Mouse (Mus musculus) liver (tissue): ENCODE results near the gene Snx9.

Experiments used
- DNase-seq: peaks from one replicate; pipeline ENCODE4 v3.0.0-alpha.2; 2020; ENCODE audit warnings: mixed read lengths

Gene Snx9

GRCm38 (mm10) chr17:5807847-5808386 is 33.2 kb upstream of the Snx9 start:
- peak; percentile 4 for DNase-seq

- DNase-seq, result no peak
Observed at GRCm38 (mm10) chr17:5813863-5814640, 27.1 kb upstream of the Snx9 start.

DNA sequence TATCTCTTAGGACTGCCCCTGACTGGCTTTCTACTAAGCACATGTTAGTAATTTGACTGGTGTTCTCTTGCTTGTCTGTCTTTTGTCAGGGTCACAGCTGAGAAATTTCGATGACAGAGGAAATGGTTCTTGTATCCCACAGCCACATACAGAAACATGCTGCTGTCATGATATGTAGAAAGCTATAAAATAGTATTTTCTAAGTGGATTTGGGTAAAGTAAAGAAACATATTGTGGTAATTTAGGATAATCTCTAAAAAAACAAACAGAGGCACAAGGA is 26.5 kb upstream of the Snx9 start:
- DNase-seq, result no peak

GRCm38 (mm10) chr17:5817871-5818270 is 23.3 kb upstream of the Snx9 start:
- no peak for DNase-seq

DNA sequence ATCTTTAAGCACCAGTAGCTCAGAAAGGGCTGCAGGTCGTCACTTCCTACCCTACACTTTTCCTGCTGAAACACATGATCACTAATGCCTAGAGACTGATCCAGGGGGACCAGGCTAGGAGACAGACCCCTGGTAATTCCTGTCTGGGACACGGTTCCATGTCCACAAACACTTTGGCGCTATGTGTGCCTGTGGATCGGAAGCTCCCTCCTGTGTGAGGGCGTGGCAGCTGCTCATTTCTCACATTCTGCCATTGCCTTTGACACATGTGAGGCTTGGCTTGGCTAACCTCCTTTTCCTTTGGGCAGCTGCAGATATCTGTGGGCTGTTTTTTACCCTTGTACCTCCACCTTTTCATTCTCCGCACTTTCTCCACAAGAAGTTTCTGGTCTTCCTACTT is 22.0 kb upstream of the Snx9 start:
- DNase-seq, result no peak

GRCm38 (mm10) chr17:5819799-5820201 is 21.3 kb upstream of the Snx9 start:
- no peak for DNase-seq

GRCm38 (mm10) chr17:5822541-5822940 is 18.6 kb upstream of the Snx9 start:
- DNase-seq, result no peak

- no peak for DNase-seq
Observed at GRCm38 (mm10) chr17:5823032-5823431, 18.1 kb upstream of the Snx9 start.

DNA sequence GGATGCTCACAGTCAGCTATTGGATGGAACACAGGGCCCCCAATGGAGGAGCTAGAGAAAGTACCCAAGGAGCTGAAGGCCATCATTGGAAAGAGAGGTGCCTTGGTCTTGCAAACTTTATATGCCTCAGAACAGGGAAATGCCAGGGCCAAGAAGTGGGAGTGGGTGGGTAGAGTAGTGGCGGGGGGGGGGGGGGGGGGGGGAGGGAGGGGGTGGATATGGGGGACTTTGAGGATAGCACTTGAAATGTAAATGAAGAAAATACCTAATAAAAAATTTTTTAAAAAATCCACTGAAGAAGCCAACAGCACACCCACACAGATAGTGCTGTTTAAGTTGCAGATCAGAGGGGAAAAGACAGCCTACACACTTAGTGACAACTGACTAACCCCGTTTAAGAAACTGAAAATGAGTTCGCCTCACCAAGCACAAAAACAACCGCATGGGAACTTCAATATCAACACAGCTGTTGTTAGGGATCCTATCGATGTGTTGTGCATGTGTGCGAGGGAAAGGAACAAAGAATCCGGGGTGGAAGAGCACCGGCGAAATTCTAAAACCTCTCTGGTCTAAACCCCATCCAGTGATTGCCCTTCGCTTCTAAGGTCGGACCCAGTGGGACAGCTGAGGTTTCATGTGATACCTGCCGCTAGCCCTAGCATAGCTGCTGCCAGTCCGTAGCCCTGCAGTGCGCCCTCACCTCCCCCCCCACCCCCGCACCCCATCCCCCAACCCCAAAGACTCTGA is 13.1 kb upstream of the Snx9 start:
- no peak for DNase-seq

DNA sequence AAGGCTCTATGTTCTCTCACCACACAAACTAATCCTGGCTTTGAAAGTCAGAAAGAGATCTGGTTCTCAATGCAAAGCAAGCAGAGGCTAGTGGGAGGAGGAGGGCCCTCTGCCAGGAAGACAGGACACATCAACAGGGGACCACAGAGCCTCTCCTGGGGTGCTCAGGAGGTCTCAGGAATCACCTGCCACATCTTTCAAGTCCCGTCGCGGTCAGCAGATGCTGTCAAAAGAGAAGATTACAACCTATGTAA is 12.6 kb upstream of the Snx9 start:
- no peak for DNase-seq

DNA sequence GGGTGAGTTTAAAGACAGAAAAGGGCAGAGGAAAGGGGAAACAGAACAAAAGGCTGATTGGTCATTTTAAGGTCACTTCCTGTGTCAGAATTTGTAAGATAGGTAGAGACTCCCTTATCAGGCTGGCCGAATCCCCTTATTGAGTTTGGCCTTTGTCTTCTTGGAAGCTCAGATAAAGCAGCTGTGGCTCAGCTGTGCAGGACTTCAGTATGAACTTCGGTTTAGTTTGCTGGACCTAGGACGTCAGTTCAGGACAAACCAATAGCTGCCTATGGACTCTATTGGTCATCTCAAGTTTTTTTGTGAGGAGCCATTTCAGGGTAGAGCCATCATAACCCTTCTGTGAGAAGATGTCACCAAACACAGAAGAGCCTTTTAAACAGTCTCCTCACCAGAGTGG is 12.2 kb upstream of the Snx9 start:
- peak; percentile 34 for DNase-seq

- peak; percentile 54 for DNase-seq
Observed at GRCm38 (mm10) chr17:5829930-5830329, 11.2 kb upstream of the Snx9 start.

GRCm38 (mm10) chr17:5830382-5830781 is 10.7 kb upstream of the Snx9 start:
- DNase-seq, result no peak

GRCm38 (mm10) chr17:5830832-5831231 is 10.3 kb upstream of the Snx9 start:
- DNase-seq, result peak; percentile 23

DNA sequence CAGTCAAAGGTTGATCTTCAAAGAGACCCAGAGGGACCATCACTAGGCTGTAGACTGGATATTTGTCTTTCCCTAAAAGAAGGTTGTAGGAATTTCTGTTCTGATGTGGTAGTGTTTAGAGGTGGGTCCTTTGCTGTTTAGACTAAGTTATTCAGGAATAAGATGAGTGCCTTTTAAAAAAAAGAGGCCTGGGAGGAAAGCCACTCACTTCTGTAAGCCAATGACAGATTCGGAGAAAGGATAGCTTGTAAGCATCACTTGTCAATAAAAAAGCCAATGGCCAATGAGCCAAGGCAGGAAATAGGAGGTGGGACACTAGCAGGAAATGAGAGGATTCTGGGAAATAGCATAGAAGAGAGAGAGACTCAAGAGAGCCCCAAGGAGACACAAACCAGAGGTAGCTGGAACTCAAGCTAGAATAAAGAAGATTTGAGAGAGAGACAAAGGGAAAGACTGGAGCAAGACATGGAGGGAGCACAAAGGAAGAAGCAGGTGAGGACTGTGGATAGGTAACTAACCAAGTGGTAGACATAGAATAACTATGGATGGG is 9.8 kb upstream of the Snx9 start:
- DNase-seq, result no peak

GRCm38 (mm10) chr17:5834166-5834565 is 7.0 kb upstream of the Snx9 start:
- DNase-seq, result no peak

DNA sequence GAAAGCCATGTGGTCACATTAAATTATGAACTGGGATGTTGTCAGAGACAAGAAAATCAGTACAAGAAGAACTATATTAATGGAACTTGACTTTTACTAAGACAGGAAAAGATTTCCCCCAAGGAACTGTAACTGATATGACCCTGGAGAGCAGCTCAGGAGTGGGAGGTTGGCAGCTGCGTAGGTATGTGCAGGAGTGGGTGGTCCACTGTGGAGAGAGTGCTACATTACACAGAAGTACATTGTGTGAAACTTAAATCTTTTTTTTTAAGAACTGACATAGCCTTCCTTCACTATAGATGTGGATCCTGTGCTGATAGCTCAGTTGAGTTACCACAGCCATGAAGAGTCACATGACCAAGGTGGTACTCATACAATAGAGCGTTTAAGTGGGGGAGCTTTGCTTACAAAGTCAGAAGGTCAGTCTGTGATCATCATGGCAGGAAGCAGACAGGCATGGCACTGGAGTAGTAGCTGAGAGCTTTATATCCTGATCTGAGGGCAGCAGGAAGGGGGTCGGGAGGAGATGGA is 6.3 kb upstream of the Snx9 start:
- DNase-seq, result no peak

GRCm38 (mm10) chr17:5839549-5840240 is 1.4 kb upstream of the Snx9 start:
- peak; percentile 22 for DNase-seq

GRCm38 (mm10) chr17:5840550-5841127 is 490 bp upstream of the Snx9 start:
- no peak for DNase-seq

DNA sequence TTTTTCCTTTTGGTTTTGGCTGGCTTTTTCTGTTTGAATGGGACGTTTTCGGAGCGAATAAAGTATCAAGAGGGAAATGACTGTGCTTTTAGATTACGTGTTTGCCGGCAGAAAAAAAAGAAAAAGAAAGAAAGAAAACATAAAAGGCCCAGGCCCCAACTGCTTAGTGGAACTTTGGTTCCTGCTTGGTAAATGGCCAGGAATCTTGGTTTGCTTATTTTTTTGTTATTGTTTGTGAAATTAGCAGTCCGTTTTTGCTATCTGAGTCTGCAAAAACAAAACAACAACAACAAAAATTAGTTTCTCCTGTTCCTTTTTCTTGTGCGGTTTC is 779 bp downstream of the Snx9 start:
- DNase-seq, result no peak

DNA sequence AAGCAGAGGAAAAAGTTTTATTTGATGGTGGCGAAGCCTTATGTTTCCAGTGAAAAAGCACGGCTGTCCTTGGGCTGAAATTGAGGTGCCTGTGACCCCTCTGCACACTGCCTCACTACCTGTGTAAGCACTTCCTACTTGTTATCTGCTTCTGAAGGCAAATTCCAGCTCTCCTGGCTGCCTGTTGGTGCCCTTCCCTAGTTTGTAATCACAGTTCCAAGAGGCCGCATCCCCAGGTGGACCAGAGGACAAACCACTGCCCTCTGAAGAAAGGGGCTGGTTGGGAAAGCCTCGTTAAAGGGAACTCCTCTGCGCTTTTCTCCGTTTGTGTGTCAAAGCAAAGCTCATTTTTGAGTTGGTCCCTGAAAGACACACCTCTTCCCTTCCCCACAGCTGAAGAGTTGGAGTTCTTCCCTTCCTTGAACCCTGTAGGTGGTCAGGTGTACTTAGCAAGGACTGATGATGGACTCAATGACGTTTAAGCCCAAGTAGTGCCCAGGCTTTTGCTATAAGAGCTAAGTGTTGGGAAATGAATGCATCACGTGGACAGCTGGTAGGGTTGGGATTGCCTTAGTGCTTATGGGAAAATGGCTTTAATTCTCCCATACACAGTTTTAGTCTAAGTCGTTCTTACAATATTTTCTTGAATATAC is 2.0 kb downstream of the Snx9 start:
- DNase-seq, result peak; percentile 14

GRCm38 (mm10) chr17:5843641-5843990 is 2.5 kb downstream of the Snx9 start:
- DNase-seq, result no peak

DNA sequence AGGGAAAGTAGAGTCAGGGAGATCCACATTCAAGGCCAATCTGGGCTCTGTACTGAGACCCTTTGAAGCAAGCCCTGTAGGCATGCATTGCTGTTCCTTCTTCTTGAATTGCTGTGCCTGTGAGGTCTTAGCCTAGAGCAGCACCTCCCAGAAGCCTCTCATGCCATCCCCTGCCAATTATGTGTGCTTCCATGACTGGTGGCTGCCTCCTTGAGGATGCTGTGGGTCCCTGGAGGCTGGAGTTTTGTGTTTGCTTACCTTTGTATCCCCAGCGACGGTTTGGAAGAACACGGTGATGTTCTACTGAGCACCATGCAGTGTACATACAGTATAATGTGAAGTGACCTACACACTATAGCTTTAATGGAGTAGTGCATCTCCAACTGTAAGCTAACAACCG is 4.2 kb downstream of the Snx9 start:
- no peak for DNase-seq
